Mouse (Mus musculus) liver, embryonic 11.5 days (tissue): ENCODE measurements at regions not wholly inside any gene's neighbourhood (a gene's known extent, or its start where the extent isn't known, plus 50 kb on each side); places are given as distances from the start of the nearest gene placed in this dataset.

Source experiments
- ATAC-seq: fragments of 200-750 bp; cut with Nextera tagmentation; replicated peaks from 2 replicates; pipeline ENCODE4 v1.8.0; 2017; ENCODE audit warnings: moderate number of reproducible peaks, mild to moderate bottlenecking, moderate TSS enrichment, moderate library complexity; ENCODE audit not compliant: low FRiP score
- DNase-seq: peaks from one replicate; pipeline ENCODE4 v3.0.0-alpha.2; 2017; ENCODE audit warnings: low spot score
- H3K27ac ChIP-seq: fragments of 300-500 bp; sonication (generic); 2 replicates; pipeline ENCODE4 v1.5.1; 2014; ENCODE audit warnings: mild to moderate bottlenecking, low read depth, low read length, control low read depth
- H3K27me3 ChIP-seq: fragments of 300-500 bp; sonication (generic); replicated peaks from 2 replicates; pipeline ENCODE4 v1.6.1; 2014; ENCODE audit warnings: low read length, mixed read lengths; ENCODE audit not compliant: control insufficient read depth, insufficient read depth
- H3K36me3 ChIP-seq: fragments of 300-500 bp; sonication (generic); 2 replicates; pipeline ENCODE4 v1.6.1; 2014; ENCODE audit warnings: mild to moderate bottlenecking, low read length, moderate library complexity, mixed read lengths; ENCODE audit not compliant: control insufficient read depth, insufficient read depth
- H3K4me1 ChIP-seq: fragments of 300-500 bp; sonication (generic); replicated peaks from 2 replicates; pipeline ENCODE4 v1.6.1; 2014; ENCODE audit warnings: low read length, mixed read lengths; ENCODE audit not compliant: control insufficient read depth, insufficient read depth
- H3K4me2 ChIP-seq: fragments of 300-500 bp; sonication (generic); 2 replicates; pipeline ENCODE4 v1.6.1; 2014; ENCODE audit warnings: mild to moderate bottlenecking, control low read depth, moderate library complexity
- H3K4me3 ChIP-seq: fragments of 300-500 bp; sonication (generic); 2 replicates; pipeline ENCODE4 v1.5.1; 2014; ENCODE audit warnings: low read depth, low read length, control low read depth
- H3K9ac ChIP-seq: fragments of 300-500 bp; sonication (generic); 2 replicates; pipeline ENCODE4 v1.6.1; 2014; ENCODE audit warnings: low read depth, low read length, control low read depth
- H3K9me3 ChIP-seq: fragments of 300-500 bp; sonication (generic); 2 replicates; pipeline ENCODE4 v1.6.1; 2016; ENCODE audit warnings: low read length, inconsistent platforms, mixed read lengths; ENCODE audit not compliant: control insufficient read depth
- WGBS: fragments of 180-500 bp; shearing (Covaris S2); extraction: QIAGEN DNeasy Blood & Tissue Kit; methylation state at CpG from one replicate; pipeline ENCODE4 v1.1.7; 2014; 5-methylcytosine and 5-hydroxymethylcytosine counted together

- Histone ChIP-seq H3K4me2 (no peak overlapping the region), H3K27ac (no peak overlapping the region), H3K9me3 (no peaks in the 10 kb centered on the region), H3K4me3 (no peak overlapping the region), H3K27me3 (no peaks in the 10 kb centered on the region), H3K9ac (no peak overlapping the region), H3K4me1 (no peaks in the 10 kb centered on the region), H3K36me3 (no peaks in the 10 kb centered on the region)
- WGBS: 85% methylated on average over 3 of the region's 3 CpGs
- no peak for ATAC-seq
- no peak for DNase-seq
Measured at GRCm38 (mm10) chr3:52904028-52904427, 113.0 kb downstream of the Cog6 start.

GRCm38 (mm10) chr3:52897665-52898064 lies 119.4 kb downstream of the Cog6 start:
- Histone ChIP-seq H3K4me1 (no peaks in the 10 kb centered on the region), H3K9me3 (no peaks in the 10 kb centered on the region), H3K27ac (no peak overlapping the region), H3K4me3 (no peak overlapping the region), H3K9ac (no peak overlapping the region), H3K4me2 (no peak overlapping the region), H3K27me3 (no peaks in the 10 kb centered on the region), H3K36me3 (no peaks in the 10 kb centered on the region)
- 63% methylated on average over 4 of the region's 4 CpGs for WGBS
- DNase-seq (peak; percentile 27), ATAC-seq (no peak)

DNA sequence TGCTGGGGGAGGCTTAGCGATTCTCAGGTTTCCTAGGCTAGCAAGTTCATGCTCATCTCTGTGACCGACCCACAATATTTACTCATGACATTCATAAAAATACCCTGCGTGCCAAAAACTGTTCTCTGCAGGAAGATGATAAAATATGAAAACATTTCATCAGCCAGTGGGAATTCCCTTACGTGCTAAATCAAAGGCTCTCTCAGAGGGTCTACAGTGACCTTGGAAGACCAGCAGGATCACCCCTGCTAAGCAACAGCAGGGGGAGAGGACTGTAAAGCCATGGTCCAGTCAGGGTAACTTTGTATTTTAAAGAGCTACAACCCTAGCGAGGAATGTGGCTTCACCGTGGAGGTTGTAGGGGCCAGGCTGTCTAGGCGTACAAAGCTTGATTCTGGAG lies 120.6 kb downstream of the Cog6 start:
- no peak overlapping the region for H3K27ac ChIP-seq
- WGBS: 82% methylated on average over 7 of the region's 7 CpGs
- DNase-seq: no peak

GRCm38 (mm10) chr3:52895751-52896150 lies 121.3 kb downstream of the Cog6 start:
- Histone ChIP-seq H3K27me3 (no peaks in the 10 kb centered on the region), H3K9me3 (no peaks in the 10 kb centered on the region), H3K36me3 (no peaks in the 10 kb centered on the region), H3K27ac (no peak overlapping the region), H3K9ac (no peak overlapping the region), H3K4me1 (no peaks in the 10 kb centered on the region), H3K4me2 (no peak overlapping the region), H3K4me3 (no peak overlapping the region)
- WGBS: 80% methylated on average over 5 of the region's 5 CpGs
- ATAC-seq (no peak), DNase-seq (no peak)

More for the DNA sequence above, 120.6 kb downstream of the Cog6 start:
- H3K4me3 ChIP-seq: no peak overlapping the region
- H3K9me3 ChIP-seq: no peaks in the 10 kb centered on the region
- no peaks in the 10 kb centered on the region for H3K27me3 ChIP-seq
- H3K4me2 ChIP-seq: no peak overlapping the region
- H3K36me3 ChIP-seq: no peaks in the 10 kb centered on the region
- no peaks in the 10 kb centered on the region for H3K4me1 ChIP-seq
- no peak overlapping the region for H3K9ac ChIP-seq
- ATAC-seq: no peak

GRCm38 (mm10) chr3:52894812-52895211 lies 122.2 kb downstream of the Cog6 start:
- H3K36me3 ChIP-seq: no peaks in the 10 kb centered on the region
- H3K27ac ChIP-seq: no peak overlapping the region
- no peaks in the 10 kb centered on the region for H3K27me3 ChIP-seq
- DNase-seq (no peak), ATAC-seq (no peak)
- no peaks in the 10 kb centered on the region for H3K9me3 ChIP-seq
- WGBS: 67% methylated on average over 2 of the region's 2 CpGs
- no peaks in the 10 kb centered on the region for H3K4me1 ChIP-seq
- H3K4me3 ChIP-seq: no peak overlapping the region
- no peak overlapping the region for H3K9ac ChIP-seq
- H3K4me2 ChIP-seq: no peak overlapping the region

DNA sequence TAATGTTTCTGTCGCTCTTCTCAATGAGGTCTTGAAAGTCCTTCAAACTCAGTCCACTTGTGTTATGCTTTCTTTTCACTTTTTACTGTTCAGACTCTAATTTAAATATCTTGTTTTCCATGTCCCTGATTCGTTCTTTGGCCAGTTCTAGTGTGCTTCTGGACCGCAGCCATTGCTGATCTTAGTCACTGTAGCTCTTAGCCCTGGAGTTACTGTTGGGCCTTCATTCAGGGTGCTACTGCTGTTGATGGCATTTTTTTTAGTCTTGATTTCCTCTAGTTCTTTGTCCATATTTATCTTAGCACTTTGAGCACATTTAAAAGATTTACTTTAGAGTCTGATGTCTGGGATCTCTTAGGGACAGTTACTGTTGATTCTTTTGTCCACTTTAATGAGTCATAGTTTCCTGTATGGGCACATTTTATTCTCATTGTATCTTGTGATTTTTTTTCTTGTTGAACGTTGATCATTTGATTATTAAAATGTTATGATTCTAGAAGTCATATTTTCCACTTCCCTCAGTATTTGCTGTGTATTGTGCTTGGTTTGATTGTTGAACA lies 127.8 kb downstream of the Cog6 start:
- Histone ChIP-seq H3K4me3 (no peak overlapping the region), H3K4me1 (no peaks in the 10 kb centered on the region), H3K27me3 (no peaks in the 10 kb centered on the region), H3K9me3 (no peaks in the 10 kb centered on the region), H3K9ac (no peak overlapping the region), H3K36me3 (no peaks in the 10 kb centered on the region), H3K27ac (no peak overlapping the region), H3K4me2 (no peak overlapping the region)
- WGBS: 76% methylated on average over 4 of the region's 4 CpGs
- DNase-seq (no peak), ATAC-seq (no peak)

GRCm38 (mm10) chr3:52881981-52882380 lies 135.1 kb downstream of the Cog6 start:
- Histone ChIP-seq H3K27me3 (no peaks in the 10 kb centered on the region), H3K36me3 (no peaks in the 10 kb centered on the region), H3K27ac (no peak overlapping the region), H3K4me3 (no peak overlapping the region), H3K4me2 (no peak overlapping the region), H3K9ac (no peak overlapping the region), H3K4me1 (no peaks in the 10 kb centered on the region), H3K9me3 (no peaks in the 10 kb centered on the region)
- ATAC-seq: no peak
- DNase-seq: no peak
- WGBS: 77% methylated on average over 3 of the region's 3 CpGs

DNA sequence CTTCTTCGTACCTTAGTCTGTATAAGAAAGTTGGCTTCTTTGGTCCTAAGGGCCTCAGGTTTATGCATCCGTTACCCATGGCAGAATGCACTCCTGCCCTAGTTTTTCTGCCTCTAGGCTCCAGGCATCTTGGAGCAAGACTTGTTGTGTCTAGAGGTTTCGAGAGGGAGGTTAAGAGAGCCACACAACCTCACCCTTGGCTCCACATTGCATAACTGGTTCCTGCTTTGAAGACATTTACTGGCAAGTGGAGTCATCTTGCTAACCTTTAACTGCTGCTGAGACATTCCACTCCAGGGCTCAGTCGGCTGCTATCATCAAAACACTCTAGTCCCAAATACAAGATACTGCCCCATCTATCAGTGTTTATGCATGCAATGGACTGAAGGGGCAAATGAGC lies 135.9 kb downstream of the Cog6 start:
- no peaks in the 10 kb centered on the region for H3K27me3 ChIP-seq
- H3K9me3 ChIP-seq: no peaks in the 10 kb centered on the region
- WGBS: 59% methylated on average over 4 of the region's 4 CpGs
- H3K4me1 ChIP-seq: no peaks in the 10 kb centered on the region
- no peak overlapping the region for H3K4me3 ChIP-seq
- no peak overlapping the region for H3K4me2 ChIP-seq
- no peak for ATAC-seq
- no peak overlapping the region for H3K9ac ChIP-seq
- no peaks in the 10 kb centered on the region for H3K36me3 ChIP-seq
- DNase-seq: no peak
- H3K27ac ChIP-seq: no peak overlapping the region

DNA sequence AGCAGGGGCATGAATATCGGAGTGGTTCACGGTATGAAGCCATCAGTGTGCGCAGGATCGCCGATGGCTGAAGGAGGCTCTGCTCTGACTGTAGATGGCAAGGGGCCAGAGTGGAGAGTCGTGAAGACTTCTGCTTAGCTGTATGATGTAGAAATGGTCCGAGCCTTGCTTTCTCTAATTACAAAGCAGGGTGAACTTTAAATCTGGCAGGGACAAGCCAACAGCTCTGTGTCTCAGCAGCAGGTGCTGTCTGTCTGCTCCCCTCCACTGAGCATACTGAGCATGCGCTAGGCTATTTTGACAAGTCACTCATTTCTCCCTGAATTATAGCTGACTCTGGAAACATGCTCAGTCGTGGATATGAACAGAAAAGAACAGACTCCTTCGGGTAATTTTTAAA lies 137.3 kb downstream of the Cog6 start:
- Histone ChIP-seq H3K36me3 (no peaks in the 10 kb centered on the region), H3K27ac (no peak overlapping the region), H3K4me3 (no peak overlapping the region), H3K4me1 (no peaks in the 10 kb centered on the region), H3K27me3 (no peaks in the 10 kb centered on the region), H3K4me2 (no peak overlapping the region), H3K9me3 (no peaks in the 10 kb centered on the region), H3K9ac (no peak overlapping the region)
- WGBS: 81% methylated on average over 10 of the region's 10 CpGs
- DNase-seq (no peak), ATAC-seq (no peak)
